Mouse (Mus musculus): ENCODE measurements around the gene Tfap2e.

DNA sequence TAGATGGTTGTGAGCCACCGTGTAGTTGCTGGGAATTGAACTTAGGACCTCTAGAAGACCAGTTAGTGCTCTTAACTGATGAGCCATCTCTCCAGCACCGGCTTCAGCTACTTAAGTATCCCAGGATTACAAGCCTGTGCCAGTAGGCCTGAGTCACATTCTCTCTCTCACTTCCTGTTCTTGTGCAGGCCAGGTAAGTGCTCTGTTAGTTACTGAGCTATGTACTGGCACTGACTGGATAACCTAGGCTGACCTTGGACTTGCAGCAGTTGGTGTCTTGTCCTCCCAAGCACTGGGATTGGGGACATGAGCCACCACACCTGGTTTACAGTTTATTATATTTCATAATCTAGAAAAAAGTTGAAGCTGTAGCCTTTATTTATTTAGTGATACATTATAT, 27.4 kb upstream of the Tfap2e start:
- TF ChIP-seq CTCF (IDR thresholded peaks at IDR 0.05; ENCODE audit: extremely low read depth, insufficient read depth, low read length) (no peak), POLR2A (IDR thresholded peaks at IDR 0.05; ENCODE audit: extremely low read depth, insufficient read depth, low read length) (no peak)

Data from cortical plate, adult 2 months (tissue).